Mouse (Mus musculus): ENCODE results near the gene Zfp830. TPM values are rescaled to one million over a fixed set of nuclear protein-coding genes. Genes with fewer than 3 reads are reported as not detected.

Gene Zfp830
- polyA plus RNA-seq (2016; fragmentation: Nextera tagmentation; extraction: Ambion mirVana): 35.0 and 36.5 TPM in 2 replicates

DNA sequence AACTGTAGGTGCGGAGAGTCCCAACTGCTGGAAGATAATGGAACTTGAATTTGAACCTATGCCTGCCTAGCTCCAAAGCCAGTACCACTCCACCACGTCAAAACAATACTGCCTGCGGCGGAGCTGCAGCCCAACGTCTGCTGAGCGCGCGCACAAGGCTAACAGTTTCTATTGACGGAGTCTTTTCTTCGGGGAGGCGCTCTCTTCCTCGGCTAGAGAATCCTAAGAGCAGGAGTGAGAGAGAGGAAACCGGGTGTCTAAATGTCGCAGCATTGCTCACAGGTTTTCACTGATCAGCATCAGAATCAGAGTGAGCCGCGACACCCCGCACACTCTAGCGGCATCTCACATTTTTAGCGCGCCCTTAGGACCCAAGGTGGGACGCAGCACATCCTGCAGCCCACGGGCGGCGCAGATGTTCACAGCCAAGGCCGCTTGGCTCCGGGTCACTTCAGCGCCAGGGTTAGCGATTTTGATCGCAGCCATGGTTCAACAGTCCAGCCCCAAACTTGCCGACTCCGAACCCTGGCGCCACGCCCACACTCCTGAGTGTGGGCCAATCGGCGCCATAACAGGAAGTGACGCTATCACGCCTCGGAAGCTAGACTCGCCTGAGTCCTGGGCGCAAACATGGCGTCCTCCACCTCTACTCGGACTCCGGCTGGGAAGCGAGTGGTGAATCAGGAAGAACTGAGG is at the start of gene Zfp830, which contains the start of gene Cct6b:
Gene Zfp830 (plus strand): TSS at position 604 of the 696 bp plus-strand sequence.
Gene Cct6b (minus strand): TSS at position 580 of the 696 bp plus-strand sequence.
- Histone ChIP-seq H3K4me2 (replicated peaks) (peak within 1 kb of the TSS; percentile 89), H3K27ac (peak within 1 kb of the TSS; percentile 86), H3K9ac (peak within 1 kb of the TSS; percentile 88), H3K4me1 (peaks cover 19% of the 10 kb centered on the region), H3K27me3 (no peaks in the 10 kb centered on the region), H3K36me3 (no peaks in the 10 kb centered on the region), H3K4me3 (peak within 1 kb of the TSS; percentile 88), H3K9me3 (replicated peaks) (no peaks in the 10 kb centered on the region)
- ATAC-seq (ENCODE audit: low FRiP score): peak; percentile 100
- WGBS: under 1% methylated on average over 44 of the region's 44 CpGs

DNA sequence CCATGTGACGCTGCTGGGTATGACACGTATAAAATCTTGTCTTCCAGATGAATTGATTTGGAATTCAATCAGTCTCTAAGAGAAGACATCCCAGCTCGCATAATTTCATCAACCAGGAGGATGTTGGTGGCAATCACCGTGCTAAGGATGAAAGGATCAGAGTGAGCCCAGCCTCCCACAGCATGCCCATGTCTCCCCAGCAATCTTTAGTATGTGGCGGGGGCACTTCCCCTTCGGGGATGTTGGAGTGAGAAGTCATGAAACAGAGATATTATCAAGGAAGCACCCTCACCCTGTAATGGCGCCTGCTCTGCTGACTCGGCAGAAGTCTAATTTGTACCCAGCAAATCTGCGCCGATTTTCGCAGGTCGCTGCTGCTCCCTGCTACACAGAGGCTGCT is 44.9 kb upstream of the Zfp830 start:
- 84% methylated on average over 12 of the region's 12 CpGs for WGBS
- Histone ChIP-seq H3K36me3 (no peaks in the 10 kb centered on the region), H3K9ac (no peak overlapping the region), H3K4me2 (replicated peaks) (no peak overlapping the region), H3K4me3 (no peak overlapping the region), H3K27me3 (no peaks in the 10 kb centered on the region), H3K4me1 (no peaks in the 10 kb centered on the region), H3K27ac (no peak overlapping the region), H3K9me3 (replicated peaks) (no peaks in the 10 kb centered on the region)
- ATAC-seq (ENCODE audit: low FRiP score): no peak

DNA sequence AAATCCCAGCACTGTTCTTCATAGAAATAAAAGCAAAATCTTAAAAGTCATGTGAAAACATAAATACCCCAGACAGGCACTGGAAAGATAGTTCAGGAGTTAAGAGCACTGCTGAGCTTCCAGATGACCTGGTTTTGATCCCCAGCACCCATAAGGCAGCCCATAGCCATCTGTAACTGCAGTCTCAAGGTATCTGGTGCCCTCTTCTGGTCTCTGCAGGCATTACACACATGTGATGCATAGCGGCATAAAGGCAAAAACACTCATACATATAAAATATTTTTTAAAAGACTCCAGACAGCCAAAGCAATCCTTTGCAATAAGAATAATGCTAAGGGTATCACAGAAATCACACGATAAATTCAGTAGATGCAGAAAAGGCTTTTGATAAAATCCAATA is 37.3 kb upstream of the Zfp830 start:
- no peaks in the 10 kb centered on the region for H3K36me3 ChIP-seq
- H3K4me1 ChIP-seq: no peaks in the 10 kb centered on the region
- H3K4me2 ChIP-seq (replicated peaks): no peak overlapping the region
- H3K27me3 ChIP-seq: no peaks in the 10 kb centered on the region
- H3K9me3 ChIP-seq (replicated peaks): no peaks in the 10 kb centered on the region
- H3K27ac ChIP-seq: no peak overlapping the region
- H3K4me3 ChIP-seq: no peak overlapping the region
- no peak overlapping the region for H3K9ac ChIP-seq
- WGBS: 97% methylated on average over 2 of the region's 2 CpGs
- no peak for ATAC-seq (ENCODE audit: low FRiP score)

DNA sequence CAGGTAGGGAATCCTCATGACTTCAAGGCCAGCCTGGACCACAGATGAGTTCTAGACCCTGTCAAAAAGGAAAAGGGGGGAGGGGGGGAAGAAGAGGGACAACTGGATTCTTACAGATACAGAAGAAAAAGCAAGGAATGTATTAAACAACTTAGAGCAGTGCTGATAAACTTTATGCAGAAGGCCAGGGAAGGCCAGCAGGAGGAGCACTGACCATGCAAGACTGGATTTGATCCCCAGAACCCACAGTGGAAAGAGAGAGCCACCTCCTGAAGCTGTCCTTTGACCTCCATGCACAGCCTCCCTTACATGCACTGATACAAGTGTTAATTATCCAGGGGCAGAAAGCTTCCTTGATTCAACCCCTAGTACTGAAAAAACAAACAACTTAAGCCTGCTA is 29.9 kb upstream of the Zfp830 start:
- Histone ChIP-seq H3K4me3 (no peak overlapping the region), H3K27me3 (no peaks in the 10 kb centered on the region), H3K4me2 (replicated peaks) (no peak overlapping the region), H3K4me1 (no peaks in the 10 kb centered on the region), H3K36me3 (no peaks in the 10 kb centered on the region), H3K27ac (no peak overlapping the region), H3K9me3 (replicated peaks) (no peaks in the 10 kb centered on the region), H3K9ac (no peak overlapping the region)
- no peak for ATAC-seq (ENCODE audit: low FRiP score)

DNA sequence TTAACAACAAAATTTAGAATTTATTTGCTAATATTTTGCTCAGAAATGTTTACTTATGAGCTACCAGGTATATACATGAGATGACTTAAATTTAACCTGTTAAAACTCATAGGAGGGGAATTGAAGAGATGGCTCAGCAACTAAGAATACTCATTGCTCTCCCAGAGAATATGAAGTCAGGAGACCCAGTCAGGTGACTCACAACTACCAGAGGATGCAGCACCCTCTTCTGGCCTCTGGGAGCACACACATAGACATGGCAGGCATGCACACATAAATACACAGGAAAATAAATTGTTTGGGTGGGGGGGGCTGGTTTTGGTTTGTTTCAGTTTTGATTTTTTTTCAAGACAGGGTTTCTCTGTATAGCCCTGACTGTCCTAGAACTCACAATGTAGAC is 25.1 kb upstream of the Zfp830 start:
- no peak for ATAC-seq (ENCODE audit: low FRiP score)
- Histone ChIP-seq H3K9me3 (replicated peaks) (no peaks in the 10 kb centered on the region), H3K27ac (no peak overlapping the region), H3K9ac (no peak overlapping the region), H3K27me3 (no peaks in the 10 kb centered on the region), H3K4me2 (replicated peaks) (no peak overlapping the region), H3K4me3 (no peak overlapping the region), H3K36me3 (no peaks in the 10 kb centered on the region), H3K4me1 (no peaks in the 10 kb centered on the region)

DNA sequence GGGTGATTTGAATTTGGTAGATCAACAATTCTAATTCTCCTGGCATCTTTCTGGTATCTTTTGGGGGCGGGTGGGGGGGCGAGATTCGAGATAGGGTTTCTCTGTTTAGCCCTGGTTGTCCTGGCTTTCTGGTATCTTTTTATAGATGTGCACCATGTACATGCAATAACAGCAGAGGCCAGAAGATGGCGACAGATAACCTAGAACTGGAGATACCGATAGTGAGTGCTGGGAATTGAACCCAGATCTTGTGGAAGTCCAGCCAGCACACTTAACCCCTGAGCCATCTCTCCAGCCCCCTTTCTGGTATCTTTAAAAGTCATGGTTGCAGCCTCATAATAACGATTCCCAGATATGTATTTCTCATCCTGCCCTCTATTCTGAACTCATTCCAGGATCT is 18.0 kb upstream of the Zfp830 start:
- Histone ChIP-seq H3K4me3 (no peak overlapping the region), H3K27ac (no peak overlapping the region), H3K9me3 (replicated peaks) (no peaks in the 10 kb centered on the region), H3K4me1 (no peaks in the 10 kb centered on the region), H3K27me3 (no peaks in the 10 kb centered on the region), H3K4me2 (replicated peaks) (no peak overlapping the region), H3K36me3 (no peaks in the 10 kb centered on the region), H3K9ac (no peak overlapping the region)
- 39% methylated on average over 6 of the region's 6 CpGs for WGBS
- ATAC-seq (ENCODE audit: low FRiP score): no peak

DNA sequence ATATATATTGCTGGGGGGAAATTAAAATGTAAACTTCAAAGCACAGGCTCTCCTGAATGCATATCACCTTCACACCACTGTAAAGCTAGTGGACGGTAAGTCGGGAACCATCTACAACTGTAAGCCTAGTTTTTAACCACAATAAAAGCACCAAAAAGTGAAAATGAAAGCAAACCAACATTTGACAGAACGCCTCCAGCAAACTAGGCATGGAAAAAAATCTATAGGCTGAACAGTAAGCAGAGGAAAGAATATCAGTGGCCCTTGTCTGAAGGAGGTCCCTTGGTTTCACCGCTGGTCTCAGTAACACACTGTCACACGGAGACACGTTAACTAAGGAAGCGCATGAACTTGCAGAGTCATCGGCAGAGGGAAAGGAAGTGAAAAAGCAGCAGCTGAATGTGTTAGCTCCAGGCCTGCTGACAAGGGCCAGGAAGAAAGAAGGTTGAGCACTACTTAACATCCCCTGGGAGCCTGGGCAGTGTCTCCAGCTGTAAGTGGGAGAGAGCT is 17.2 kb upstream of the Zfp830 start:
- WGBS: 85% methylated on average over 8 of the region's 8 CpGs
- H3K9ac ChIP-seq: no peak overlapping the region
- ATAC-seq (ENCODE audit: low FRiP score): no peak
- H3K4me3 ChIP-seq: no peak overlapping the region
- no peaks in the 10 kb centered on the region for H3K36me3 ChIP-seq
- no peak overlapping the region for H3K4me2 ChIP-seq (replicated peaks)
- H3K27ac ChIP-seq: no peak overlapping the region
- no peaks in the 10 kb centered on the region for H3K4me1 ChIP-seq
- H3K27me3 ChIP-seq: no peaks in the 10 kb centered on the region
- H3K9me3 ChIP-seq (replicated peaks): no peaks in the 10 kb centered on the region

DNA sequence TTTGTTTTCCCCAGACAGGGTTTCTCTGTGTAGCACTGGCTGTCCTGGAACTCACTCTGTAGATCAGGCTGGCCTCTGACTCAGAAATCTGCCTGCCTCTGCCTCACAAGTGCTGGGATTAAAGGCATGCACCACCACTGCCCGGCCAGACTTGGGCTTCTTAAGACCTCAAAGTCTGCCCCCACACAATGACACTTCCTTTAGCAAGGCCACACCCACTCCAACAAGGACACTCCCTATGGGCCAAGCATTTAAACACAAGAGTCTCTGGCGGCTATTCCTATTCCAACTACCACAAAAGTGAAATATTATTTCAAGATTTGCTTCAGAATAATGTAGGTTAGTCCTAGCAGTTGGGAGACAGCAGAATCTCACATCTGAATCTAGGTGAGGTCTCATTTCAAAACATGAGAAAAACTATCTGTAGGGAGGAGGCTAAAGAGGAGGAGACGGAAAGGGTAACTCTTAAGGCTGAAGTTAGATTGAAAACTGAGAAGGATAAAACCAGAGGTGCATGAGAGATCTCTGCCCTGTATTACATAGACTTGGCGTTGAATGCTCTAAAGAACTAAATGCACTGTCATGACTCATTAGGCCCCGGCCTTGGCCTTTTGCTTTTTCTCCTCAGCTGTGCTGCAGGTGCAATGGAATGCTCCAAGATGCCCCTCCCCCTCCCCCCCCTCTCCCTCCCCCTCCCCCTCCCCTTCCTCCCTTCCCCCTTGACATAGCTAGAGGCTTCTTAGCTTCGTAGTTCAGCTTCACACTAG is 11.6 kb upstream of the Zfp830 start:
- no peak for ATAC-seq (ENCODE audit: low FRiP score)
- no peaks in the 10 kb centered on the region for H3K9me3 ChIP-seq (replicated peaks)
- H3K9ac ChIP-seq: no peak overlapping the region
- H3K27ac ChIP-seq: no peak overlapping the region
- H3K4me2 ChIP-seq (replicated peaks): no peak overlapping the region
- no peak overlapping the region for H3K4me3 ChIP-seq
- H3K36me3 ChIP-seq: no peaks in the 10 kb centered on the region
- no peaks in the 10 kb centered on the region for H3K27me3 ChIP-seq
- H3K4me1 ChIP-seq: no peaks in the 10 kb centered on the region
- 70% methylated on average over 6 of the region's 6 CpGs for WGBS

DNA sequence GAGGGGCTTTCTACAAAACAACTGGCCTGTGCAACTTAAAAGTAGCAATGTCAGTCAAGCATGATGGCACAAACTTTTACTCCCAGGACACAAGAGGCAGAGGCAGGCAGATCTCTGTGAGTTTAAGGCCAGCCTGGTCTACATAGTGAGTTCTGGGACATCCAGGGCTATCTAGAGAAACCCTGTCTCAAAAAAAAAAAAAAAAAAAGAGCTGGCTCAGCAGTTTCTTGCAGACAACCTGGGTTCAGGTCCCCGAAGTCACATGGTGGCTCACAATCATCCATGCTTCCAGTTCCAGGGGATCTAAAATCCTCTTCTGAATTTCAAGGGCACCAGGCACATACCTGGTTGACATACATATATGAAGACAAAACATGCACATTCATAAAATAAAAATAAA is 8.2 kb upstream of the Zfp830 start:
- no peaks in the 10 kb centered on the region for H3K4me1 ChIP-seq
- no peak overlapping the region for H3K27ac ChIP-seq
- H3K36me3 ChIP-seq: no peaks in the 10 kb centered on the region
- H3K9ac ChIP-seq: no peak overlapping the region
- WGBS: 95% methylated on average over 1 of the region's 1 CpGs
- H3K9me3 ChIP-seq (replicated peaks): no peaks in the 10 kb centered on the region
- H3K27me3 ChIP-seq: 0 out of 2 replicates have a peak, but pooled peaks cover 5% of the 10 kb centered on the region
- H3K4me2 ChIP-seq (replicated peaks): no peak overlapping the region
- ATAC-seq (ENCODE audit: low FRiP score): no peak
- H3K4me3 ChIP-seq: no peak overlapping the region

DNA sequence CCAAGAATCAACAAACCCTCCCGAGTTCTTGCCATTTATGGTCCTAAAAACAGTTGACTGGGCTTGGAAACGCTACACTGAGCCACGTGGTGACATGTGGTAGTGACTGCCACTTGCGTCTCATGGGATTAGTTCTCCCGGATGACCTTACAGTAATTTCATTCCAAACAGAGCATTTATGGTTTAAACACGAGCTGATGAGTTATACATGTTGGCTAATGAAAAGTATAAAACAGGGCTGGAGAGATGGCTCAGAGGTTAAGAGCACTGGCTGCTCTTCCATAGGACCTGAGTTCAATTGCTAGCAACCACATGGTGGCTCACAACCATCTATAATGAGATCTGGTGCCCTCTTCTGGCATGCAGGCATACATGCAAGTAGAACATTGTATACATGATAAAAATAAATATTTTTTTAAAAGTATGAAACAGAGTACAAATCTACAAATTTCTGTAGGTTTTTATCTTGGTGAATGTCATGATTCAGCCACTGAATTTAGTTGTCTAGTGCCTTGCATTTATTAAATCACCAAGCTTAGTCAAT is 1.8 kb upstream of the Zfp830 start:
- H3K9me3 ChIP-seq (replicated peaks): no peaks in the 10 kb centered on the region
- 85% methylated on average over 6 of the region's 6 CpGs for WGBS
- H3K36me3 ChIP-seq: no peaks in the 10 kb centered on the region
- no peak overlapping the region for H3K4me2 ChIP-seq (replicated peaks)
- H3K27me3 ChIP-seq: 0 out of 2 replicates have a peak, but pooled peaks cover 5% of the 10 kb centered on the region
- no peak overlapping the region for H3K27ac ChIP-seq
- H3K4me3 ChIP-seq: no peak overlapping the region
- ATAC-seq (ENCODE audit: low FRiP score): no peak
- no peak overlapping the region for H3K9ac ChIP-seq
- H3K4me1 ChIP-seq: peaks cover 19% of the 10 kb centered on the region

DNA sequence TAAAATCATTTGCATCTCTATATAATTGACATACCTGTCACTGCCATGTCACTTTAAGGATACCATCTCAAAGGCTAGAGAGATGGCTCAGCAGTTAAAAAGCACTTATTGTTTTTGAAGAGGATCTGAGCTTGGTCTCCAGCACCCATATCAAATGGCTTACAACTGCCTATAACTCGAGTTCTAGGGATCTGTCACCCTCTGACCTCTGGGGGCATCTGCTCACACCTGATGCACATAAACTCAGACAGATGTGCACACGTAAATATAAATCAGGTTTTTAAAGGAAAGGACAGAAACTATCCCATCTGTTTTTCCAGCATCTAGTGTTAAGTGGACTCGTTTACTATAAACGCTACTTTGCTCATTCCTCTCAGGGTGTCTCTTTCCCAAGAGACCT is 884 bp upstream of the Zfp830 start:
- Histone ChIP-seq H3K27me3 (no peaks in the 10 kb centered on the region), H3K4me1 (peaks cover 19% of the 10 kb centered on the region), H3K27ac (peak overlapping the region; percentile 86), H3K4me3 (peak overlapping the region; percentile 88), H3K9ac (peak overlapping the region; percentile 88), H3K9me3 (replicated peaks) (no peaks in the 10 kb centered on the region), H3K36me3 (no peaks in the 10 kb centered on the region), H3K4me2 (replicated peaks) (peak overlapping the region; percentile 89)
- WGBS: 13% methylated on average over 4 of the region's 4 CpGs
- no peak for ATAC-seq (ENCODE audit: low FRiP score)

DNA sequence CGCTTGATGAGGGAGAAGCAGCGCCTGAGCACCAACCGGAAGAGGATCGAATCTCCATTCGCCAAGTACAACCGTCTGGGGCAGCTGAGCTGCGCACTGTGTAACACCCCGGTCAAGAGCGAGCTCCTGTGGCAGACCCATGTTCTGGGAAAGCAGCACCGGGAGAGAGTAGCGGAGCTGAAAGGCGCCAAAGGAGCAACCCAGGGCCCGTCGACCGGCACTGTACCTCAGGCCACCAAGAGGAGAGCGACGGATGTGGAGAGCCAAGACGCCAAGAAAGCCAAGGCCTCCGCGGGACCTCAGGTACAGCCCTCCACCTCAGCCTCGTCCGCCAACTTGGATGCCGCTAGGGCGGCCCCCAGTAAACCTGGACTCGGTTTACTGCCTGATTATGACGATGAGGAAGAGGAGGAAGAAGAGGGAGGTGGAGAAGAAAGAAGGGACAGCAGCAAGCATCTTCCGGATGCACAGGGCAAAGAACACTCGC is 336 bp downstream of the Zfp830 start:
- WGBS: under 1% methylated on average over 28 of the region's 28 CpGs
- H3K4me1 ChIP-seq: peaks cover 19% of the 10 kb centered on the region
- H3K27ac ChIP-seq: peak overlapping the region; percentile 86
- H3K9ac ChIP-seq: peak overlapping the region; percentile 88
- peak overlapping the region; percentile 89 for H3K4me2 ChIP-seq (replicated peaks)
- no peaks in the 10 kb centered on the region for H3K9me3 ChIP-seq (replicated peaks)
- peak; percentile 74 for ATAC-seq (ENCODE audit: low FRiP score)
- H3K36me3 ChIP-seq: no peaks in the 10 kb centered on the region
- no peaks in the 10 kb centered on the region for H3K27me3 ChIP-seq
- H3K4me3 ChIP-seq: peak overlapping the region; percentile 88

Data from hindbrain, embryonic 12.5 days (tissue).